Mouse (Mus musculus): ENCODE data around the gene Adtrp.

Gene Adtrp

DNA sequence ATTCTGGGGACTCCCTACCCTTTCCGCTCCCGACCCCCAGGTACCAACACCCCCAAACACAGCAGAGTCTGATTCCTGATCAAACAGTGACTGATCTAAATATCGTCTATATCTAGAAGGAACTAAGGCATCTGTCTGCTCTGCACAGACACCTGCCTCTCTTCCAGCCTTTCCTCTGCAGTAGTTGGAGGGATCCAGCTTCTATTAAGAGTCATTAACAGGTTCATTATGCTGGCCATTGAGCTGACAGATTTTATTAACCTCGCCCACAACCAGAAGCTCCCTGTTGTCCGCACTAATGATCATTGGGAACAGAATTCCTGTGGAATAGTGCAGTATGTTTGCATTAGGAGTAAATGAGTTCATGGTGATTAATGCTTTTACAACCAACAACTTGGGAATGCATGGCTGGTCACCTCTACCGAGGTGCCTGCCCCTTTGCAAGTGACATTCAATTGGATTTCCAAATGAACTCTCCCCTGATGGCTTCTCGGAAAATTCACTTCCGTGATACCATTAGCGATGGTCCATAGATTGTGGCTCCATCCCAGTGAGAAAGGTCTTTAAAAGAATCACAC, 67.8 kb downstream of the Adtrp start:
- DNase-seq (ENCODE audit: low spot score in 2 of 2), result no peak

DNA sequence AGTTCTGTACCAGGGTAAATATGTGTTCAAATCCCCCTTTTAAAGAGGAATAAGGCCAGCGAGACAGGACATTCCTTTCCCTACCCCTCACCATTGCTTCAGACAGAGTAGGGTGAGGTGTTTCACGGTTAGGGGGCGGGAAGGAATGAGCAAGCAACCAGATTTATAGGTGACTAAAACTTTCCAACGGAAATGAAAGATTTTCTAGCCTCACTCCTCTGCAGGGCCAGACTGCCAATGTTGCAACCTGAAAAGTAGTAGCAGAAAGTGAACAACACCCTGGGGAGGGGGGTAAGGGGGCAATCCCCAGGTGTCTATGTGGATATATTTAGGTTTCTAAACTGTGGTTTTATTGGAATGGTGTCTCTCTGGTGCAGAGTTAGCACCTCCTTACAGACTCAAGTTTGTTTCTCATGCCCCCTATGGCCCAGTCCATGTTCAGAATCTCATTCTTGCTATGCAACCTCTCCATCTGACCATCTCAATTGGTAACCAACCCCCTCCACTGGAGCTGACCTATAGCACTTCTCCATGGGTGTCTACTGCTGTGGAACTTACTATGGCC, 73.6 kb downstream of the Adtrp start:
- DNase-seq (ENCODE audit: low spot score in 2 of 2), result no peak

DNA sequence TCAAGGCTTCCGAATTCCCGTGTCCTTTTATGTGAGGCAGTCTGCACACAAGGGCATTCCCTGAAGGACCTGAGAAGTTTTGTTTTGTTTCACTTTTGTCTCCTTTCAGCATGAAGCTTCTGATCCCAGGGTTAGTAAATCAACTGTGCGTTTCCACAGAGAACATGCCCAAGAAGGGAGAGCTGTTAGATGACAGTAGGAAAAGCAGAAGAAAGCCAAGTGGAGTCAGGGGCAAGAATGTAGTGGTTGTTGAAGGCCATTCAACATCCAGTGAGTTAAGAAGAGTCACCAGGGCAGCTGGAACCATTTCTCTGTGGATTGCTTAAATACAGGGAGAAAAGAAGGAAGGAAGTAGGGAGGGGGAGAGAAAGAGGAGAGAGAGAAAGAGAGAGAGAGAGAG, 76.4 kb downstream of the Adtrp start:
- no peak for DNase-seq (ENCODE audit: low spot score in 2 of 2)

- DNase-seq (ENCODE audit: low spot score in 2 of 2), result no peak
These were observed 79.5 kb downstream of the Adtrp start for GRCm38 (mm10) chr13:41767941-41768340.

DNA sequence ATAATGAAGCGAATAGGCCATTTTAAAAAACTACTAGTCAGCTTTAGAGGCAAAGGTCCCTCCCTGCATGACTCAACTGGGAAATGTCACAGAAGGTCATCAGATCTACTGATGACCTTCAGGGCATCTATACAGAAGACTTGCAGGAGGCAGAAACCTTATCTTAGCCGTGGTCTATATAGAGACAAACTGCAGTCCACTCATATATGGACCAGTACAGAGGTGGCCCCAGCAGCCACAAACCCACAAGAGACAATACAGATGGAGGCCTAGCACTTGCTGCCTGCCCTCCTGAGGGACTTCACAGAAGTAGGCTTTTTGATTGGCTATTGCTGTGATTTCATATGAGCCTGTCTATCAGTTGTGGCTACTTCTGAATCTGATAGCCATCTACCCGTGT, 85.5 kb downstream of the Adtrp start:
- DNase-seq (ENCODE audit: low spot score in 2 of 2), result no peak

DNA sequence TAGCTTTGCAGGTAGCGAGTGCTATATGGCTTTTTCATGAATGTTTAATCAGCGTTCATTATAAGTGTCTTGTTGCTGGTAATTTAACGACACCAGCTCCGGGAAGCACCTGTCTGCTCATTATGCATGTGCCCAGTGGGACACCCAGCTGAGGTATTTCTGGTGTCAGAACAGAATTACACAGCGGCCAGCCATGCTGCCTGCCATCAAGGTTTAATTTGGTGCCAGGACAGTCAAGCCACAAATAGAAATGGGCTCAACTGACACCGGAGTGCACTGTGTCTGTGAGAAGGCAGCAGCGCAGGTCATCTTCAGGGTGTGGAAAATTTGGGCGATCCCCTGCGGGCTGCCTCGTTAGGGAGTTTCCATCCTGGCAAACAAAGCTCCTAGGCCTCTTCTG, 87.0 kb downstream of the Adtrp start:
- no peak for DNase-seq (ENCODE audit: low spot score in 2 of 2)

DNA sequence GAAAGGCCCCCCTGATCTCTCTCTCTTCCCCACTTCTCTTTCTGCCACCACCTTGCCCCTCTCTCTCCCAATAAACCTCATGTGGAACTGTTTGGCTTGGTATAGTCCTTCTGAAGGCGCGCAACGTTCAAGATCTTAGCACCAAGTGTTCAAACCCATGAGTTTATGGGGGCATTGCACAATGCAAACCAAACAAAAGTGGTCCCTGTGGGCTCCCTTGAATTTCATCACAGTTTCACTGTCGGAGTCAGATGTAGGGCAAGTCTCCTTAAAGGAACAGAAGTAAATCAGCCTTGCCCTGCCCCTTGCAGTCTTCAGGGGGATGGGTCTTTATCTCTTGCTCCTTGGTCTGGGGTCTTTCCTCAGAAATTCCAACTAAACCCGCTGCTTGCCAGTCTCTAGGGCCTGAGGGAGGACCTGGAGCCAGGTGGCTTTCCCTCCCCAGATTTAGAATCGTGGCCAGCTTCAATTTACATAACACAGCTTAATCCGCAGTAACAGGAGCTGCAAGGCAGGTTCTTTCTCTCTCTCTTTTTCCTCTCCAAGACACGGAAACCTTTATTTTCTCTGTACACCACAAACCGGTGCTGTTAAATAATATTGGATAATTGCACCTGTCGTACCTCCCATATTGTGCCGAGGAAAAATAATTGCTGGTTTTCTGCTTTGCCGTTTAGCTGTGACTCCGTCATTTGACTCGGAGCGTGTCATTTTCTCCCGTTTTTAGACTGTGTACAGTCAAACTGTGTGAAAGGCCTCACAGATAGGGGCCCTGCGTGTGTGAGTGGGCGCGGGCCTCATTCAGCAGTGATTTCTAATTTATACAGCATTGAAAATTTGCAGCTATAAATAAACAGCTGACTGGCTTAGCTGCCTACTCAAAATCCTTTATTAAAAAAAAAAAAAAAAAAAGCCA, 88.7 kb downstream of the Adtrp start:
- peak in 1 of 2 experiments; percentile 44 for DNase-seq (ENCODE audit: low spot score in 2 of 2)

DNA sequence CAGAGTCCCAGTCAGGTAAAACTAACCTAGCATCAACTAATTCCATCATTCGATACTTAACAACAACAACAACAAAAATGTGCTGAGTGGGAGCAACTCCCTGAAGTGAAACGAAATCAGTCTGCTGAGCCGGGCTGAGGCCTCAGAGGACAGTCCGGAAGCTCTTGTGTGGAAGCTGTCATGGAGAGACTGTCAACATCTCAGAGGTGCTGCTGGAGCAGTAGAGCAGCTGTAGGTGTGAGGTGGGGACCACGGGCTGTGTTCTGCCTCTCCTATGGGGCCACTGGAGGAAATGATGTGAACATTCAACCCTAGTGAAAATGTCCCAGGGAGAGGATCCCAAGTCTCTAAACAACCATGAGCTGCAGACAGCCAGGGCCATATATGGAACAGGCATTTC, 94.4 kb downstream of the Adtrp start:
- no peak for DNase-seq (ENCODE audit: low spot score in 2 of 2)

DNA sequence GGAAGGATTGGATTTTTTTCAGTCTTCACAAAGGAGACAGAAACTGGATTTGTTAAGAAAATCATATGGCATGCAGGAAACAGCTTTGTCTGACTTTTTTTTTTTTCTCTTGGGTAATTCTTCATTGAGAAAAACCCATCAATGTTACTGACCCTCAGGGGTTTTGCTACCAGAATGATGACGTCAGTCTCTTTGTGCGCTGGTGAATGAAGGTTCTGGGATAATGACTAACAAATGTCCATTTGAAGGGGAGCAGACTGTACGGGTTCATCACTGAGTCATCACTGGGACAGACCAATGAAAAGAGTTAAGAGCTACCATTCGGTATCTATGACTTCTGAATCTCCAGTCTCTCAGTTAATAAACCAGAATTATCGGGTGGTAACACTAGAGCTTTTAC, 97.0 kb downstream of the Adtrp start:
- DNase-seq (ENCODE audit: low spot score in 2 of 2), result no peak

GRCm38 (mm10) chr13:41748866-41749265, 98.6 kb downstream of the Adtrp start:
- DNase-seq (ENCODE audit: low spot score in 2 of 2), result no peak

GRCm38 (mm10) chr13:41747691-41748090, 99.8 kb downstream of the Adtrp start:
- DNase-seq (ENCODE audit: low spot score in 2 of 2), result no peak

- DNase-seq (ENCODE audit: low spot score in 2 of 2), result no peak
These were observed 100.4 kb downstream of the Adtrp start for GRCm38 (mm10) chr13:41746971-41747615.

DNA sequence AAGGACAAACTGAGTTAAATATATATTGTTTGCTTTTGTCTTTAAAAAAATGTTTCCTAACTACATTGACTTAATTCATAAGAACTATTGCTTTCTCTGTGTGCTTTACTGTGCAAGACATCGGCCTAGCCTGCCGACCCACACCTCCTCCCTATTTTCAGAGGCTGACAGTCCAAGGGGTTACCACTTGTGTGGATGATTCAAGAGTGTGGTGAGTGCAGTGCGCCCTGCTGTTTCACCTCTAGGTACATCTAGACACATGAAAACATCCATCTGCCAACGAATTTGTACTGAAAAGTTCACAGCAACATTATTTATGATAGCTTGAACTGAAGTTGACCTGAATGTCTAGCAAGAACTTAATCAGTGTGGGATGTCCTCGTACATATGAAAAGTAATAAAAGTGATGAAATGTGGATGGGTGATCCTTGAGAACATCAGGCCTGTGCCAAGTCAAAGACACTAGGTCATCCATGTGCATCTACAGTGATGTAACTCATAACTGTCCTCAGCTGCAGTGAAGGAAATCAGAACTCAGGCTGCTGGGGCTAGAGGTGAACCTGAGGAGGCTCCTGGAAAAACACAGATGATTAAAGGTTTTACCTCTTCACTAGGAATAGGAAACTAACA, 106.9 kb downstream of the Adtrp start:
- DNase-seq (ENCODE audit: low spot score in 2 of 2), result no peak

DNA sequence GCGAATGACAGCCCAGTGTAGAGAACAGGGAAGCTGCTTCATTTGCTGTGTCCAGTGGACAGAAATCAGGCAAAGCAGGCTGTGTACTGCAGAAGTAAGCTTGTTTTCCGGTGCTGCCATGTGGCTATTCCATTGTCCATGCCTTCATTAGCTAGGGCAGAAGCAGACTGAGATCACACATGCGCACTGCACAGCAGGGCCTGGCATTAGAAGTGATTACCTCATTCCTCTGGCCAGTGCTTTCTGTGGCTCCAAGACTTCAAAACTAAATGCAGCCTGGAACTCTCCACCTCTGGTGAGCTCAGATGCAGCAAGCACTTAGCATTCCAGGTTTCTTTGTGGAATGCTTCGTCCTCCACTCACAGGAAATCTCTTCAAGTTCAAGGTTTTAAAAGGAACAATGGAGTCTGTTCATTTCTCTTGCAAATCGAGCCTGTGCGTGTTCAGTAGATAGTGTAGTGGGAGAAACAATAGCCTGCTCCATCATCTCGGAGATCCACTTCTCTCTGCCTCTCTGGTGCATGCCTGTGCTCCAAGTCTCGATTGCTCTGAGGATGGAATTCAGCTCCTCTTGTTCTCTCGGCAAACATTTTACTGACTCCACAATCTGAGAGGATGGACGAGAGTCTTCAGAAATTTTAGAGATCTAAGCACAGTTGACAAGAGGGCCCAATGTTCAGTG, 109.7 kb downstream of the Adtrp start:
- no peak for DNase-seq (ENCODE audit: low spot score in 2 of 2)

DNA sequence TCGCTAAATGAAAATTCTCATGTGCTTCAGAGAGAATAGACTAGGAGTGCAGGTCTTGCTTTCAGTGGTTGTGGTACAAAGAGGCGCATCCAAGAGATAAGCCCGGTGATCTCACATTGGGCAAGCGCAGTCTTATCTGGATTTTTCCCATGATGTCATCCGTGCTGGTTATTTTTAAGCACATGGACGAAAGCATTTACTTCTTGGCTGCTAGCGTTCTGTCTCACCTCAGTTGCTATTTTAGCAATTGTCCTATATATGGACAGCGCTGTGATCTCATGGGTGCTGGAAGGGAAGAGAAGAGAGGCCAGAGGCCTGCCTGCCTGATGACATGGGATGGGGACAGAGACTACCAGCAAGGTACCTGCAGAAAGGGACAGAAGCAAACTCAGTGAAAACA, 117.8 kb downstream of the Adtrp start:
- DNase-seq (ENCODE audit: low spot score in 2 of 2), result no peak

DNA sequence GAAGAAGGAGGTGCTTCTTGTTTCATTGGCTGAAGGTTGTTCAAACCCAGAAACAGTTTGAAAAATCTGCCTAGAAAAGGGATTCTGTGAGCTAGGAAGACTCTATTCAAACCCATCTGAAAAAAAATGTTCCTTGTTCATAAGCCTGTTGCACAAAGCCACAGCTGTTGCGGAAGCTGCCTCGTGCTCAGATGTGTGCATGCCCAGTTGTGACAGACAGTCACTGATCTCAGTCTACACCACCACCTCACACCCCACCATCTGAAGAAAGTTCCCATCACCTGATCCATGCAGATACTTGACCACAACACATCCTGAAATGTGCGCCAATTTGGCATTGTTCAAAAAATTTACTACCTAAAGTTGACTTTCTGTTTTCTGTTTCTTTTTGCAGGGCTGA, 119.7 kb downstream of the Adtrp start:
- no peak for DNase-seq (ENCODE audit: low spot score in 2 of 2)

- DNase-seq (ENCODE audit: low spot score in 2 of 2), result no peak
These were observed 128.2 kb downstream of the Adtrp start for GRCm38 (mm10) chr13:41719331-41719730.

GRCm38 (mm10) chr13:41718051-41718450, 129.4 kb downstream of the Adtrp start:
- DNase-seq (ENCODE audit: low spot score in 2 of 2), result no peak

Measured in urinary bladder, postnatal 36 days (tissue).